Mouse (Mus musculus): ENCODE measurements around the gene Slit3.

GRCm38 (mm10) chr11:35589892-35590291 lies 468.9 kb downstream of the Slit3 start:
- TF ChIP-seq POLR2A (IDR thresholded peaks at IDR 0.05; ENCODE audit: control insufficient read depth in 1 of 2, insufficient read depth in 1 of 2, low read depth in 1 of 2, low read length in 2 of 2, poor library complexity in 1 of 2), result no peak
- TF ChIP-seq CTCF (IDR thresholded peaks at IDR 0.05 in 2 of 3, conservative IDR thresholded peaks at IDR 0.05 in 1 of 3; ENCODE audit: control insufficient read depth in 1 of 3, insufficient read depth in 1 of 3, low read depth in 2 of 3, low read length in 3 of 3, poor library complexity in 1 of 3, severe bottlenecking in 1 of 3), result no peak
- no peak for TF ChIP-seq TBP (IDR thresholded peaks at IDR 0.05; ENCODE audit: low read depth, low read length)

Data from MEL (cell line).